Mouse (Mus musculus): Measurements from ENCODE around the gene Pphln1. TPM values are rescaled to one million over a fixed set of nuclear protein-coding genes. Genes with fewer than 3 reads are reported as not detected.
A peak's percentile ranks its signal among the peaks of the same experiment; 100 is the strongest.
"Not testable (repeated sequence)": the region's sequence is repeated elsewhere in the genome, so short reads cannot be mapped to it uniquely, and the experiment has no call there.

The Pphln1 gene
- polyA plus RNA-seq (2012; rRNA removed) (28.9 and 32.5 TPM in 2 replicates), polyA plus RNA-seq (2014; fragmentation: Nextera tagmentation; extraction: Ambion mirVana) (20.6 and 26.1 TPM in 2 replicates)

DNA sequence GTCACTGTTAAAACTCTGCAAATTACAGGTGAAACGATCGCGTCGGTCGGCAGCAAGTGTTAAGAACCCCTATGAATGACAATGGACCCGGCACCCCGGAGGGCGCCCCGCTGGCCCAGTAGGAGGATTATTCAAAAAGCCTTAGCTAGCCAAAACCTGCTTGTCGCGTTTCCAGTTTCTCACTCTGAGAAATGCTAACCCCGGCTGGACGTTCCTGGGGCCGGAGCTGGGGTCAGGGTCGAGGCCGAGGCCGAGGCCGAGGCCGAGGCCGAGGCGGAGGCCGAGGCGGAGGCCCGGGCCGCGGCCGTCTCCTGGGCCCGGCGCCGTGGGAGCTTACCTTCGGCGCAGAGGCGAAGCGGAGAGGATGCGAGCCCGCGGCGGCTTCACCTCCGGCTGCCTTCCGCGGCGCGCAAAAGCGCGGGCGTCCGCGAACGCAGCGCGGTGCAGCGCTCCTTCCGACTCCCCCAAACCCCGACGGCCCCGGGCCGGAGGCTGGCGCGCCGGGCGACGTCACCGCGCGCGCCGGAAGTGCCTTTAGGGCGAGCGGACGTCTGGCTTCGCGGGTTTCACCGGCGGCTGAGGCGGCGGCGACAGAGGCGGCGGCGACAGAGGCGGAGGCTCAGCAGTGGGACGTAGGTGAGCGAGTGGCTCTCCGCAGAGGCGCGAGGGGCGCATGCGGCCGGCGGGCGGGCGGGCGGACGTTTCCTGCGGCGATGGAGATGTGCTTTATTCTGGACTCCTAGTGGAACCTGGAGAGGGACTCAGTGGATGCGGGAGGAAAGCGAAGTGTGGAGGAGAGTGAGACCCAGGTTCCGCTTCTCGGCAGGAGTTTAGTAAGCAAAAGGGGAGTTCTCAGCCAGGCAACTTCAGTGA, at the start of gene Pphln1, which contains the start of gene Zcrb1:
TSS of gene Pphln1 (plus strand) at position 525 of the 873 bp plus-strand sequence.
TSS of gene Zcrb1 (minus strand) at position 509 of the 873 bp plus-strand sequence.
- ATAC-seq (ENCODE audit: low FRiP score, low read depth) (peak; percentile 95), DNase-seq (ENCODE audit: low spot score) (peak; percentile 86)
- H3K9me3 ChIP-seq (ENCODE audit: control insufficient read depth, low read length), result no peaks in the 10 kb centered on the region
- peak within 1 kb of the TSS; percentile 79 for H3K4me2 ChIP-seq (replicated peaks; ENCODE audit: low read depth, low read length, severe bottlenecking)
- H3K27ac ChIP-seq (replicated peaks; ENCODE audit: low read depth, low read length), result peak within 1 kb of the TSS; percentile 78
- peak within 1 kb of the TSS; percentile 97 for H3K9ac ChIP-seq (ENCODE audit: low read depth, low read length, severe bottlenecking)
- H3K4me1 ChIP-seq (ENCODE audit: control insufficient read depth, insufficient read depth, low read length), result peaks cover 14% of the 10 kb centered on the region
- WGBS, result under 1% methylated on average over 57 of the region's 100 CpGs
- no peaks in the 10 kb centered on the region for H3K27me3 ChIP-seq (ENCODE audit: control insufficient read depth, insufficient read depth, low read length)
- H3K36me3 ChIP-seq (ENCODE audit: control insufficient read depth, insufficient read depth, low read length), result peaks cover 24% of the 10 kb centered on the region
- peak; percentile 81; the same call in 1 of the 2 replicates for TF ChIP-seq POLR2A (IDR thresholded peaks at IDR 0.05; ENCODE audit: borderline replicate concordance, extremely low read depth, insufficient read depth, insufficient read length)
- peak within 1 kb of the TSS; percentile 97 for H3K4me3 ChIP-seq (replicated peaks; ENCODE audit: low read length)

DNA sequence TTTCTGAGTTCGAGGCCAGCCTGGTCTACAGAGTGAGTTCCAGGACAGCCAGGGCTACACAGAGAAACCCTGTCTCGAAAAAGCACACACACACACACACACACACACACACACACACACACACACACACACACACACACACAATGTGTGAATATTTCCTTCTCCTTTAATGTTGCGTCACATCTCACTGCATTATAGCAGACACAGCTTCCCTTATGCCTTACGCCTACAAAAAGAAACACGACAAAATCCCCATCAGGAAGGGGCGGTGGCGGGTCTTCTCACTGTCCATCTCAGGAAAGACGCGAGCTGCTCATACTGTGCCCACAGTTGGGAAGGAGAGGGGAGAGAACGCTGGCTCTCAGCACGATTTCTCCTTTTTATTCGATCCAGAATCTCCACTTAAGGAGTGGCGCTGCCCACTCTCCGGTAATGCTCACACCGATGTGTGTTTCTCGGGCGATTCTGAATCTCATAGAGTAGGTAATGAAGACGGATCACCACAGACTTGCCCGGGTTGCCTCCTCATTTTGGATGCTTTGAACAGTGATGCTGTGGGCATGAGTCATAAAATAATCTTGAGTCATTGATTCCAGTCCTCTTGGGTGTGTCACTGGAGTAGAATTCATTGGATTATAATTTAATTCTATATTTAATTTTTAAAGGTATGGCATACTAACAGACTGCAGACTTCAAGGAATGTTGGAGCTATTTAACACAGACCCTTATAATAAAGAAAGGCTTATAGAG, 39.6 kb upstream of the Pphln1 start:
- TF ChIP-seq POLR2A (IDR thresholded peaks at IDR 0.05; ENCODE audit: borderline replicate concordance, extremely low read depth, insufficient read depth, insufficient read length), result no peak
- DNase-seq (ENCODE audit: low spot score) (no peak), ATAC-seq (ENCODE audit: low FRiP score, low read depth) (no peak)
- Histone ChIP-seq H3K4me2 (replicated peaks; ENCODE audit: low read depth, low read length, severe bottlenecking) (no peak overlapping the region), H3K4me3 (replicated peaks; ENCODE audit: low read length) (no peak overlapping the region), H3K9ac (ENCODE audit: low read depth, low read length, severe bottlenecking) (no peak overlapping the region), H3K27ac (replicated peaks; ENCODE audit: low read depth, low read length) (no peak overlapping the region), H3K36me3 (ENCODE audit: control insufficient read depth, insufficient read depth, low read length) (no peaks in the 10 kb centered on the region), H3K9me3 (ENCODE audit: control insufficient read depth, low read length) (no peaks in the 10 kb centered on the region), H3K4me1 (ENCODE audit: control insufficient read depth, insufficient read depth, low read length) (no peaks in the 10 kb centered on the region), H3K27me3 (ENCODE audit: control insufficient read depth, insufficient read depth, low read length) (no peaks in the 10 kb centered on the region)
- 94% methylated on average over 18 of the region's 19 CpGs for WGBS

DNA sequence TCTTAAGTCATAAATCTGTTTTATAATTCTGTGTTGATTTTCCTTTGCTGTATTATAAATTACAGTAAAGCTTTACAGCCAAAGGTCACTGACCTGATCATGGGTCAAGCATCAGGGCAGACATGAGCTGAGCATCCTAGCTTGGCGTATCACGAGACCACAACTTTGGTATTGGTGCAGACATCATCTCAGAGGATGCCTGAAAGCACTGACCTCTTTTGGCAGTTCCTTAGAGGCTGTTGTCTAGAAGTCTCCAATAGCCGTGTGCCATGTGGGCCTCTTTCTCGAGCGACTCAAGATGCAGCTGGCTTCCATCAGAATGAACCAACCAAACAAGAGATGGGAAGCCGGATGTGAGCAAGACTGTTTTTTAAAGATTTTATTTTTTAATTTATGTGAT, 32.6 kb upstream of the Pphln1 start:
- Histone ChIP-seq H3K27ac (replicated peaks; ENCODE audit: low read depth, low read length) (no peak overlapping the region), H3K4me2 (replicated peaks; ENCODE audit: low read depth, low read length, severe bottlenecking) (no peak overlapping the region), H3K27me3 (ENCODE audit: control insufficient read depth, insufficient read depth, low read length) (no peaks in the 10 kb centered on the region), H3K9me3 (ENCODE audit: control insufficient read depth, low read length) (no peaks in the 10 kb centered on the region), H3K9ac (ENCODE audit: low read depth, low read length, severe bottlenecking) (no peak overlapping the region), H3K36me3 (ENCODE audit: control insufficient read depth, insufficient read depth, low read length) (no peaks in the 10 kb centered on the region), H3K4me3 (replicated peaks; ENCODE audit: low read length) (no peak overlapping the region), H3K4me1 (ENCODE audit: control insufficient read depth, insufficient read depth, low read length) (no peaks in the 10 kb centered on the region)
- DNase-seq (ENCODE audit: low spot score) (no peak), ATAC-seq (ENCODE audit: low FRiP score, low read depth) (no peak)
- no peak for TF ChIP-seq POLR2A (IDR thresholded peaks at IDR 0.05; ENCODE audit: borderline replicate concordance, extremely low read depth, insufficient read depth, insufficient read length)
- 86% methylated on average over 6 of the region's 6 CpGs for WGBS

DNA sequence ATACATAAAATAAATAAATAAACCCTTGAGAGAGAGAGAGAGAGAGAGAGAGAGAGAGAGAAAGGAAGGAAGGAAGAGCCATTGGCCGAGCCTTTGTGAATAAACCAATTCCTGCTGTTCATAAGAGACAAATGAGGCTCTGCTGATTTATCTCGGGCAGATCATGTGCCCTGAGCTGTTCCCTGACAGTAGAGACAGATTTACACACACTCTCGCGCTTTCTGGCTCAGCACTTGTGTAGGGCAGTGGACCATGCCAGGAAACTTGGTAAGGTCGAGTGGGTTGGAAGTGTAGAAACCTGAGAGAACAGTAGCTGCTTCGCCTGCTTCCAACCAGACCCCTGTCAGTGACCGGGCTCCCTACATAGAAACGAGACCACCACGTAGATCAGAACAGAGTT, 29.6 kb upstream of the Pphln1 start:
- Histone ChIP-seq H3K4me1 (ENCODE audit: control insufficient read depth, insufficient read depth, low read length) (no peaks in the 10 kb centered on the region), H3K9me3 (ENCODE audit: control insufficient read depth, low read length) (no peaks in the 10 kb centered on the region), H3K9ac (ENCODE audit: low read depth, low read length, severe bottlenecking) (no peak overlapping the region), H3K36me3 (ENCODE audit: control insufficient read depth, insufficient read depth, low read length) (no peaks in the 10 kb centered on the region), H3K27me3 (ENCODE audit: control insufficient read depth, insufficient read depth, low read length) (no peaks in the 10 kb centered on the region), H3K27ac (replicated peaks; ENCODE audit: low read depth, low read length) (no peak overlapping the region), H3K4me3 (replicated peaks; ENCODE audit: low read length) (no peak overlapping the region), H3K4me2 (replicated peaks; ENCODE audit: low read depth, low read length, severe bottlenecking) (no peak overlapping the region)
- 54% methylated on average over 9 of the region's 9 CpGs for WGBS
- no peak for DNase-seq (ENCODE audit: low spot score)
- no peak for ATAC-seq (ENCODE audit: low FRiP score, low read depth)
- TF ChIP-seq POLR2A (IDR thresholded peaks at IDR 0.05; ENCODE audit: borderline replicate concordance, extremely low read depth, insufficient read depth, insufficient read length), result no peak

DNA sequence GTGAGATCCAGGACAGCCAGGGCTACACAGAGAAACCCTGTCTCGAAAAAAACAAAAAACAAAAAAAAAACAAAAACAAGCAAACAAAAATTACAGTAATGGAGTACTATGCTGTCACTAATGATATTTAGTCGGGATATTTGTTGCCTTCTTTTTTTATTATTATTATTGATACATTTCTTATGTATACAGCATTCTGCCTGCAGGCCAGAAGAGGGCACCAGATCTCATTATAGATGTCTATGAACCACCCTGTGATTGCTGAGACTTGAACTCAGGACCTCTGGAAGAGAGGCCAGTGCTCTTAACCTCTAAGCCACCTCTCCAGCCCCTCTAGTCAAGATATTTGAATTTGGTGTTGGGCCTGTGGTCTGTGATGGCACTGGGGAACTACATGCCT, 26.3 kb upstream of the Pphln1 start:
- TF ChIP-seq POLR2A (IDR thresholded peaks at IDR 0.05; ENCODE audit: borderline replicate concordance, extremely low read depth, insufficient read depth, insufficient read length), result no peak
- no peak overlapping the region for H3K9ac ChIP-seq (ENCODE audit: low read depth, low read length, severe bottlenecking)
- no peaks in the 10 kb centered on the region for H3K36me3 ChIP-seq (ENCODE audit: control insufficient read depth, insufficient read depth, low read length)
- H3K4me1 ChIP-seq (ENCODE audit: control insufficient read depth, insufficient read depth, low read length), result no peaks in the 10 kb centered on the region
- no peaks in the 10 kb centered on the region for H3K27me3 ChIP-seq (ENCODE audit: control insufficient read depth, insufficient read depth, low read length)
- ATAC-seq (ENCODE audit: low FRiP score, low read depth) (no peak), DNase-seq (ENCODE audit: low spot score) (no peak)
- no peaks in the 10 kb centered on the region for H3K9me3 ChIP-seq (ENCODE audit: control insufficient read depth, low read length)
- H3K4me2 ChIP-seq (replicated peaks; ENCODE audit: low read depth, low read length, severe bottlenecking), result no peak overlapping the region
- WGBS, result 89% methylated on average over 2 of the region's 2 CpGs
- H3K27ac ChIP-seq (replicated peaks; ENCODE audit: low read depth, low read length), result no peak overlapping the region
- no peak overlapping the region for H3K4me3 ChIP-seq (replicated peaks; ENCODE audit: low read length)

DNA sequence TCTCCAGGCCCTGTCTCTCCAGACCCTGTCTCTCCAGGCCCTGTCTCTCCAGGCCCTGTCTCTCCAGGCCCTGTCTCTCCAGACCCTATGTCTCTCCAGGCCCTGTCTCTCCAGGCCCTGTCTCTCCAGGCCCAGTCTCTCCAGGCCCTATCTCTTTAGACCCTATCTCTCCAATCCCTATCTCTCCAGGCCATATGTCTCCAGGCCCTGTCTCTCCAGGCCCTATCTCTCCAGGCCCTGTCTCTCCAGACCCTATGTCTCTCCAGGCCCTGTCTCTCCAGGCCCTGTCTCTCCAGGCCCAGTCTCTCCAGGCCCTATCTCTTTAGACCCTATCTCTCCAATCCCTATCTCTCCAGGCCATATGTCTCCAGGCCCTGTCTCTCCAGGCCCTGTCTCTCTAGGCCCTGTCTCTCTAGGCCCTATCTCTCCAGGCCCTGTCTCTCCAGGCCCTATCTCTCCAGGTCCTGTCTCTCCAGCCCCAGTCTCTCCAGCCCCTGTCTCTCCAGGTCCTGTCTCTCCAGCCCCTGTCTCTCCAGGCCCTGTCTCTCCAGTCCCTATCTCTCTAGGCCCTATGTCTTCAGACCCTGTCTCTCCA, 25.5 kb upstream of the Pphln1 start:
- H3K27me3 ChIP-seq (ENCODE audit: control insufficient read depth, insufficient read depth, low read length); DNase-seq (ENCODE audit: low spot score); H3K36me3 ChIP-seq (ENCODE audit: control insufficient read depth, insufficient read depth, low read length); ATAC-seq (ENCODE audit: low FRiP score, low read depth); H3K9ac ChIP-seq (ENCODE audit: low read depth, low read length, severe bottlenecking); H3K27ac ChIP-seq (replicated peaks; ENCODE audit: low read depth, low read length); H3K9me3 ChIP-seq (ENCODE audit: control insufficient read depth, low read length); H3K4me2 ChIP-seq (replicated peaks; ENCODE audit: low read depth, low read length, severe bottlenecking); H3K4me1 ChIP-seq (ENCODE audit: control insufficient read depth, insufficient read depth, low read length); H3K4me3 ChIP-seq (replicated peaks; ENCODE audit: low read length): not testable (repeated sequence)
